Mouse (Mus musculus) hematopoietic stem cell, adult 5-6 weeks (primary cell): ENCODE results near the gene Popdc2. TPM values are rescaled to one million over a fixed set of nuclear protein-coding genes. Genes with fewer than 3 reads are reported as not detected.

ENCODE experiments used
- ATAC-seq, 2 experiments: fragments of 125-278 bp in 1 of 2; replicated peaks in 1 of 2; 2 replicates each; pipeline ENCODE4 v1.8.0; 2016 to 2017; ENCODE audit warnings: inconsistent platforms in 2 of 2, mild to moderate bottlenecking in 2 of 2, moderate number of reproducible peaks in 2 of 2, low read depth in 1 of 2, moderate TSS enrichment in 1 of 2; ENCODE audit not compliant: low FRiP score in 2 of 2, poor library complexity in 2 of 2, severe bottlenecking in 2 of 2, insufficient read depth in 1 of 2, low TSS enrichment in 1 of 2
- total RNA-seq: library from RNA; stranded (forward); fragments of 172-1452, 232-1000 nt; gene quantifications from 2 replicates; pipeline ENCODE4 v1.2.3, GENCODE M21; 2017

Popdc2 gene
- total RNA-seq, 1 experiment from 2014 or later = 1.1 TPM

DNA sequence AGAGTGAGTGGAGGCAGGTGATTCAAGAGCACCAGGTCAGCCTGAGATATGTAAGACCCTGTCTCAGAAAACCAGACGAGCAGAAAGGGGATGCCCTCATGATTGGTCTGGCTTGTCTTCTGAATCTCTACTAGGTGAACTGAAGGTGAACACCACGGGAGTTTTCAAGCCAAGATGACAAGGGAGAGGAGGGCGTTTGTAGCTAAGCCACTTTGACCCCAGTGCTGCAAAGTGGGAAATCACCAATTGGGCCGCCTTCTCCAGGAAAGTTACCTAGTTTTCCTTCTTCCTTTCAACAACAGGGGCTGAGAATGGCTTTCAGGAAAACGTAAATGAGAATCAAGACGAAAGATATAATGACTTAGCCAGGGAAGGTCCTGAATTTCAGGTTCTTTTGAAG lies 26.7 kb downstream of the Popdc2 start:
- no peak for ATAC-seq

- ATAC-seq = no peak
Observed at GRCm38 (mm10) chr16:38389284-38389893, 27.4 kb downstream of the Popdc2 start.

- ATAC-seq = no peak
Observed at GRCm38 (mm10) chr16:38390322-38390721, 28.3 kb downstream of the Popdc2 start.

DNA sequence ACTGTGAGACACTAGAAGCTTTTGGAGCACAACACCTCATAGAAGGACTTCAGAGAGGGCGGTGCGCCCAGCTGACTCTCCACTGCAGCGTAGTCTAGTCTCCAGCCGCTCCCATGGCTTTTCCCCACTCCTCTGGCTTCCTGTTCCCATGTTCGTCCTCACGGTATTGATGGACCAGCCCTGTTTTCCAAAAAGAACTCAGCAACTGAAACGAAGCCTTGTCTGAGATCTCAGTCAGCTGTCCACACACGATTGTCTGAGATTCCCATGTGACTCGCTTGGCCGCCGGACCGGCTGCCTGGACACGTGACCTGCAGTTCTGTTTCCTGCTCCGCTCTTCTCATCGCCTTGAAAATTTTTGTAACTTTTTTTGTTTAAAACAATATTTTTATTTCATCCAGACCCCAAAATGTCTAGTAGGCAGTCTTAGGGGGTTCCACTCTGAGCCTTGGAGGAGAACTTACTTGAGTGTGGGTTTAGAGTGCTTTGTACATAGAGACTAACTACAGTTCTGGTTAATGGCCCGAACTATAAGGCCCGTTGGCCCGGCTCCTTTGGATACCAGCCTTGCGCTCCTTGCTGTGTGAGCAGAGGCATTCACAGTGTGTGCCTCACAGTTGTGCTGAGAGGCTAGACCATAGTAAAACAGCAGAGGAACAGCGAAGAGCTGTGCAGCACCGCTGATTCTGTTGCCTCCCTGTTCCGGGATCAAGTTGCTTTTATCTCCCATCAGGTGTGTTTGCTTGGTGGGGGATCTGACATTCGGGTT lies 30.3 kb downstream of the Popdc2 start:
- no peak for ATAC-seq

DNA sequence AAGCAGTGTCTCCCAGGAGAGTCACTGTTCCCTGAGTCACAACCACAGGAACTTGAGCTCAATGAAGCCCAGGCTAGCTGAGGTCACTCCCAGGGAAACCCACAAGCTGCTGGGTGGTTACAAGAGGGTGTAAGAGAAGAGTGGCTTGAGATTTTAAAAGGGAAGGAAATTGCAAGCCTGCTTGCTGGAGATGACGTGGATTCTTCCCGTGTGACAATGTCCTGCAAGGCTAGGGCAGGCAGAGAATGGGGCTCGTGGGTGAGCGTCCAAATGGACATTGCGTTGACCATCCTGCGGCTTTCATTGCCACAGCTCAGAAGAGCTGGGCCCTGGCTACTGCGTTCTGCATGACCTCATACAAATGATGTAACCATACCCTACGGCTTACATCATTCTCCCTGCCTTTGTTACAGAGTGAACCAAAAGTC lies 32.2 kb downstream of the Popdc2 start:
- ATAC-seq = peak; percentile 54 to 71

DNA sequence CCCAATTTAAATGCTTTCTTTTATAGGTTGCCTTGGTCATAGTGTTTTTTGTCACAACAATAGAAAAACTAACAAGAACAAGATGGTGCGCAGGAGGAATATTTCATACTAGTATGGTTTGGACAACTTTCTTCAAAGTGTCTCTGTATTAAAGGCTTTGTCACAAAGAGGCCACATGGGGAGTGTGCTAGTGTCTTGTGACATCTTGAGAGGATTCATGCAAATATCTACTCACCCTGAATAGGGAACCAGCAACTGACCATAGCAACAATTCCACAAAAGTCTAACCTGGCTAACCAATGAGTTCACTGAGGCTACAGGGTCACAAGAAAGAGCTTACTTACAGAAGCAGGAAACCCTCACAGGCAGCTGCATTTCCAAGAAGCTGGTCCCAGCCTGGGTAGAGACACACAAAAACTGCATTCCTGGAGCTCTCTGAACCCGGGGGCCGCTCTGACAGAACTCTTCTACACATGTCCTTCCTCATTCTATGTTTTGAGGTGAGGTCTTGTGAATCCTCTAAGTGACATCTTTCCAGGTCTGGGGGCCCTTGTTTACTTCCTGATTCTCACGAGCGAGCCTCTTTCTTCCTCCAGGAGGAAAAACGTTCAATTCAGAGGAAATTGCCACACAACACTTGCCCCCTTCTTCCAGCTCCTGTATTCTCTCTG lies 33.2 kb downstream of the Popdc2 start:
- ATAC-seq = no peak; a peak in 1 of 4 replicates

- ATAC-seq = peak; percentile 79 to 82
Observed at GRCm38 (mm10) chr16:38396155-38396554, 34.1 kb downstream of the Popdc2 start.

DNA sequence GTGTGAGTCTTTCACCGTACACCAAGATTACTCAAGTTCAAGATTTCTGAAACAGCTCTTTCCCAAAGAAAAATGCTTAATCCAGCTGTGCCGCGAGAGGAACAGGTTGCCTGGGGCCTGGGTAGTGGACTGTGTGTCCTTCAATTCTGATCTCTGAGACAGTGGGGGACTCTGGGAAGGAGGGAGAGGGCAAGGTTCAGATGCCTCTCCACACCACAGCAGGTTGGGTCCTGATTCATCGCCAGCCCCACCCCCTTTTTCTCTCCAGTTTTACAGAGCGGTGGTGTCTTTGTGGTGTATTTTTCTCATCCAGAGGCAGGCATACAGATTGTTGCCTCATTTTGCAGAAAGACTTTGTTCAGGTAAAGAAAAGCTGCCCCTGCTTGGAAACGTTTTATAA lies 36.3 kb downstream of the Popdc2 start:
- ATAC-seq = no peak

DNA sequence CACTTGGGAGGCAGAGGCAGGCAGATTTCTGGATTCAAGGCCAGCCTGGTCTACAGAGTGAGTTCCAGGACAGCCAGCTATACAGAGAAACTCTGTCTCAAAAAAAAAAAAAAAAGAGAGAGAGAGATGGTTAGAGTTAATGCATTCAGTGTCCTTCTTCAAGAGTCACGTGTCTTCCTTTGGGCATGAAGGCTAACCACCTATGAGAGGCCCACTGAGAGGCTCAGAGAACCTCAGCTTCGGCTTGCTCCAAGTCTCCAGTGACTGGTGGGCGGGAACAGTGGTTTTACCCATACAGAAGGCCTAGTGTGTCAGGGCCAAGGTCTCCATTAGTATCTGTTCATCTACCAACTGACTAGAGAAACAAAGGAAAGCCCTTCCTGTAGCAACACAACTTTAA lies 37.1 kb downstream of the Popdc2 start:
- ATAC-seq = no peak

DNA sequence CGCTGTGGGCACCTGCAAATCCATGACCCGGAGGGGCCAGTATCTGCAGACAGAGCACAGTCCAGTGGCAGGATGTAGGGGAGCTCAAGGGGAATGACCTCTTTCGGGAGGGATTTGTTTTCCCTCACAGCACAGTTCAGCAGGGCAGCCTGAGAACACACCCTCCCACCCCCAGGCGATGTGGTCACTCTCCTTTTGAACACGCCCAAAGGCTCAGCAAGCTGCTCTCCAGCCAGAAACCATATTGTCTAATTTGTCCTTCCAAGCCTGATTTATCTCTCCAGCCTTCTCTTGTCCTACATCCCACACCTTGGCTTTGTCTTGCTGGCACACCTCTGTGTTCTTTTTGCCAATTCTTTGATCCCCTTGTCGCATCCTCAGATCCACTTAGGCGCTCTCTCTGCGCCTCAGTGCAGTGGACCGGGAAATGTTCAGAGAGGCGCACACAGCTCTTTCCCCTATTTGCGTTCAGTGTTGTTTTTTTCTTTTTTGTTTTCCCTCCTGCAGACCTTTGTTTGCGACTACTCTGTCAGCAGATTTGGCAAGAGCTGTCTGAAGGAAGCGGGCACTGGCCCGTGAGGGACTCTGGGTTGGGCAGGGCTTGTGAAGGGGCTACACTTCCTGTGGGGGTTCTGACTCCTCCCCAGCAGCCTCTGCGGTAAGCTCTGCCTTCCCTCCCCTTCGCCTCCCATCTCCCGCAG lies 37.7 kb downstream of the Popdc2 start:
- ATAC-seq = peak; percentile 44 to 62

GRCm38 (mm10) chr16:38400311-38400960 lies 38.4 kb downstream of the Popdc2 start:
- no peak for ATAC-seq

- no peak for ATAC-seq
Observed at GRCm38 (mm10) chr16:38401468-38401867, 39.5 kb downstream of the Popdc2 start.

GRCm38 (mm10) chr16:38403639-38404038 lies 41.6 kb downstream of the Popdc2 start:
- ATAC-seq = peak; percentile 90

DNA sequence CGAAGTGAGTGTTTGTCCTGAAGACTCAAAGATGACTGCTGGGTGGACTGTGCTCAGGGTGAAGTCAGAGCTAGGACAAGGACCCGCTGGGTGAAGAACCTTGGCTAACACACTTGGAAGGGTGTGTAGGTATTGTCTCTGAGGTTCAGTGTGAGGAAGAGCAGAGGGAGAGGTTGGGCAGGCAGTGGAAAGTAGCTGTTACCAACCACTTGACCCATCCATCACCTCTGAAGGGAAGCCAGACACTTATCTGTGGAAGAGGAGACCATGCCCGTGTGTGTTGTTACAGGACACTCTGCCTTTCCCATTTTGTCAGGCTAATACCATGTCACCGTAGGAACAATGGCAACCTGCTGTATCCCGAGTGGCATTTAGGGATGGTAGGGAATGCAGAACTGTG lies 44.3 kb downstream of the Popdc2 start:
- ATAC-seq = no peak

GRCm38 (mm10) chr16:38406708-38407107 lies 44.7 kb downstream of the Popdc2 start:
- ATAC-seq = peak in 1 of 2 experiments; percentile 47; a peak in 2 of 4 replicates

DNA sequence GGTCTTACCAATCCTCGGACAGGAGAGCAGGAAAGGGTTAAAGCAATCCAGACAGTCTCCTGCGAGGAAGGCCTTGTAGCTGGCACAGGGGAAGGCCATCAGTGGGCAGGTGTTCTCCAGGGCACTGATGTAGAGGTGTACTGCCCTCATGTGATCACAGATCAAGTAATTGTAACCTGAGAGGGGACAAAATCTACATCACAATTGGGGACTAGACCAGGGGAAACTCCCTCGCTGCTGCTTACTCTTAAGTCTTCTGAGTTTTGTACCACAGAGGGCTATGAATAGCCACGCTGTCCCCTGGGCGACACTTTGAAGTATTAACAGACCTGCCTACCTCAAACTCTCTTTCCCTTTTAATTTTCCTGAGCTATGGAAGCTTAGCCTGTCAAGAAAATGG lies 45.6 kb downstream of the Popdc2 start:
- no peak for ATAC-seq

DNA sequence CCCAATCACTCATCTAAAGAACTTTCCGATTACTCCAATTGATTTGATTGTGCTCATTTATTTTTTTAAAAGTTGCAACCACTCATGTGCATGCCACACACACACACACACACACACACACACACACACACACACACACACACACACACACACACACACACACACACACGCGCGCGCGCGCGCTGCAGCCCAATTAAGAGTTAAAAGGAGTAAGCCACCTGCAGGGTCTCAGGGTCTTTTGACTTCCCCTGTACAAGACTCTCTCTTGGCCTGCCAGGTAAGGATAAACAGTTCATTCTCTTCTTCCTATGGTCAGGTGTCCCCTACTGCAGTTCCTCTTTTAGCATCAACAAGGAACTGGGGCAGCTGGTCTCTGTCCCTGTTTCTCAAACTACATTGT lies 46.4 kb downstream of the Popdc2 start:
- no peak for ATAC-seq
